Mouse (Mus musculus) G1E (cell line): ENCODE data around the gene Kmo. TPM values are rescaled to one million over a fixed set of nuclear protein-coding genes. Genes with fewer than 3 reads are reported as not detected.

Source experiments
- ATAC-seq: 2 replicates; pipeline ENCODE4 v1.8.0; 2016; ENCODE audit warnings: mild to moderate bottlenecking; ENCODE audit not compliant: insufficient number of reproducible peaks, poor library complexity, low FRiP score, severe bottlenecking; ENCODE audit errors: extremely low read depth
- DNase-seq: peaks from one replicate; pipeline ENCODE4 v3.0.0; 2012; ENCODE audit warnings: low spot score
- H3K27me3 ChIP-seq: 2 replicates; pipeline ENCODE4 v1.6.1; 2012; ENCODE audit warnings: mild to moderate bottlenecking, low read length, inconsistent platforms; ENCODE audit not compliant: insufficient read depth
- H3K36me3 ChIP-seq: replicated peaks from 2 replicates; pipeline ENCODE3; 2012; ENCODE audit warnings: mild to moderate bottlenecking, inconsistent platforms
- H3K4me1 ChIP-seq: 2 replicates; pipeline ENCODE4 v1.6.1; 2012; ENCODE audit warnings: low read depth, low read length, inconsistent platforms, mixed read lengths; ENCODE audit not compliant: insufficient read depth
- H3K4me3 ChIP-seq: 2 replicates; pipeline ENCODE4 v1.5.1; 2012; ENCODE audit warnings: low read depth, mild to moderate bottlenecking, inconsistent platforms, low read length, moderate library complexity, mixed read lengths
- H3K9me3 ChIP-seq: replicated peaks from 2 replicates; pipeline ENCODE4 v1.6.1; 2012; ENCODE audit warnings: inconsistent platforms
- CTCF ChIP-seq: IDR thresholded peaks from 2 replicates; pipeline ENCODE4 v1.5.1; 2012; ENCODE audit warnings: low read depth, low read length, inconsistent platforms, mixed read lengths
- GATA1 ChIP-seq: IDR thresholded peaks from 2 replicates; pipeline ENCODE4 v1.6.1; 2012; ENCODE audit warnings: borderline replicate concordance, low read length, inconsistent platforms, mixed read lengths
- GATA2 ChIP-seq: IDR thresholded peaks from 2 replicates; pipeline ENCODE4 v1.6.1; 2012; ENCODE audit warnings: low read depth, low read length, inconsistent platforms, borderline replicate concordance
- POLR2AphosphoS5 ChIP-seq: IDR thresholded peaks from 2 replicates; pipeline ENCODE4 v1.6.1; 2012; ENCODE audit warnings: low read depth, low read length, inconsistent platforms; ENCODE audit not compliant: insufficient replicate concordance
- TAL1 ChIP-seq: conservative IDR thresholded peaks from 2 replicates; pipeline ENCODE4 v1.6.1; 2012; ENCODE audit warnings: low read depth, low read length, inconsistent platforms, mixed read lengths
- polyA plus RNA-seq: library from polyadenylated mRNA; stranded (reverse); fragments of >175 nt; gene quantifications from 2 replicates; pipeline ENCODE4 v1.2.3, GENCODE M21; 2012
- total RNA-seq, 2 experiments: library from RNA; stranded (forward) in 1 of 2; stranded (reverse) in 1 of 2; fragments of 200-1000 nt in 1 of 2; fragments of >200 nt in 1 of 2; fragmentation: Nextera tagmentation in 1 of 2; gene quantifications; 2 replicates each; pipeline ENCODE4 v1.2.3; 2014 to 2017

The Kmo gene
- total and polyA plus RNA-seq, 3 experiments = not detected

GRCm38 (mm10) chr1:175607838-175608585 lies 12.2 kb upstream of the Kmo start:
- Histone ChIP-seq H3K4me3 (no peak overlapping the region), H3K36me3 (peaks cover 90% of the 10 kb centered on the region), H3K9me3 (no peaks in the 10 kb centered on the region), H3K4me1 (no peaks in the 10 kb centered on the region), H3K27me3 (no peaks in the 10 kb centered on the region)
- DNase-seq (no peak), ATAC-seq (no peak; the same call in 1 of the 2 replicates)
- no peak for TF ChIP-seq CTCF
- no peak for TF ChIP-seq POLR2AphosphoS5
- no peak for TF ChIP-seq GATA1
- TF ChIP-seq GATA2 = no peak
- no peak for TF ChIP-seq TAL1

- no peaks in the 10 kb centered on the region for H3K27me3 ChIP-seq
- no peaks in the 10 kb centered on the region for H3K9me3 ChIP-seq
- no peaks in the 10 kb centered on the region for H3K4me1 ChIP-seq
- peaks cover 89% of the 10 kb centered on the region for H3K36me3 ChIP-seq
- DNase-seq (no peak), ATAC-seq (no peak)
- H3K4me3 ChIP-seq = no peak overlapping the region
- TF ChIP-seq TAL1 (no peak), POLR2AphosphoS5 (no peak), GATA2 (no peak), CTCF (no peak), GATA1 (no peak)
These were observed 11.5 kb upstream of the Kmo start for GRCm38 (mm10) chr1:175608708-175609107.

- ATAC-seq (no peak), DNase-seq (no peak)
- no peak overlapping the region for H3K4me3 ChIP-seq
- no peaks in the 10 kb centered on the region for H3K27me3 ChIP-seq
- H3K4me1 ChIP-seq = peaks cover 4% of the 10 kb centered on the region; the same call in 1 of the 2 replicates
- peaks cover 88% of the 10 kb centered on the region for H3K36me3 ChIP-seq
- TF ChIP-seq TAL1 (no peak), GATA1 (no peak), POLR2AphosphoS5 (no peak), GATA2 (no peak), CTCF (no peak)
- no peaks in the 10 kb centered on the region for H3K9me3 ChIP-seq
These were observed 5.2 kb upstream of the Kmo start for GRCm38 (mm10) chr1:175614992-175615391.

GRCm38 (mm10) chr1:175623656-175624055 lies 3.5 kb downstream of the Kmo start:
- no peak for DNase-seq
- H3K4me3 ChIP-seq = no peak overlapping the region
- no peak for TF ChIP-seq CTCF
- no peak for TF ChIP-seq TAL1
- no peak for TF ChIP-seq GATA2
- no peak for TF ChIP-seq GATA1
- no peak for TF ChIP-seq POLR2AphosphoS5

GRCm38 (mm10) chr1:175625257-175625879 lies 5.2 kb downstream of the Kmo start, which contains the start of gene Fh1:
Gene Fh1 (minus strand): TSS chr1:175625635.
- Histone ChIP-seq H3K9me3 (no peaks in the 10 kb centered on the region), H3K4me3 (peak within 1 kb of the TSS; percentile 97), H3K27me3 (no peaks in the 10 kb centered on the region), H3K4me1 (peaks cover 35% of the 10 kb centered on the region), H3K36me3 (peaks cover 25% of the 10 kb centered on the region)
- ATAC-seq = peak; percentile 98
- DNase-seq = peak; percentile 92
- TF ChIP-seq TAL1 = no peak
- no peak for TF ChIP-seq GATA1
- no peak for TF ChIP-seq POLR2AphosphoS5
- no peak for TF ChIP-seq GATA2
- no peak for TF ChIP-seq CTCF

More at GRCm38 (mm10) chr1:175623656-175624055, 3.5 kb downstream of the Kmo start:
- Histone ChIP-seq H3K4me1 (peaks cover 40% of the 10 kb centered on the region), H3K36me3 (peaks cover 39% of the 10 kb centered on the region), H3K9me3 (no peaks in the 10 kb centered on the region), H3K27me3 (no peaks in the 10 kb centered on the region)
- ATAC-seq = no peak
